Mouse (Mus musculus): ENCODE results near the gene Clec2g.

DNA sequence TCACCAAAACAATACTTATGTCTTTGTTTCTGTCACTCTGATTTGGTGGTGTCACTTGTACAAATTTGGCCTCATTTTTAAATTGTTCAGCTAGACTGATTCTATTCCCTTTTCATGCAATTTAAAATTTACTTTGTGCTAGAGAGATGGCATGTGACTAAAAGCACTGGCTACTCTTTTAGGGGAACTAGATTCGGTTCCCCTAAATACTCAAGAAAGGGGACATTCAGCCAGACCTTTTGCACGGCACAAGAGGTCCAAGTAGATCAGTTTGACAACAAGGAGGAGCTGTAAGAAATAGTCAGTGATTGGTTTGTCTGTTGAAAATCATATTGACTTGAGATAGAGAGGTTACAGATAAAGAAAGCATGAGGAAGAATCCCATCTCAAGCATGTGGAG, 67.2 kb downstream of the Clec2g start:
- TF ChIP-seq CTCF (IDR thresholded peaks at IDR 0.05 in 2 of 3, conservative IDR thresholded peaks at IDR 0.05 in 1 of 3; ENCODE audit: control insufficient read depth in 1 of 3, insufficient read depth in 1 of 3, low read depth in 2 of 3, low read length in 3 of 3, poor library complexity in 1 of 3, severe bottlenecking in 1 of 3), result no peak
- TF ChIP-seq GATA1 (IDR thresholded peaks at IDR 0.05; ENCODE audit: low read depth, low read length), result no peak
- TF ChIP-seq SMC3 (IDR thresholded peaks at IDR 0.05; ENCODE audit: low read depth, low read length), result no peak
- TF ChIP-seq TAL1 (IDR thresholded peaks at IDR 0.05; ENCODE audit: low read length), result no peak
- TF ChIP-seq POLR2AphosphoS2 (IDR thresholded peaks at IDR 0.05; ENCODE audit: low read length), result no peak
- no peak for TF ChIP-seq NELFE (IDR thresholded peaks at IDR 0.05; ENCODE audit: low read depth, low read length)
- TF ChIP-seq CHD2 (IDR thresholded peaks at IDR 0.05; ENCODE audit: low read length), result no peak
- TF ChIP-seq GABPA (IDR thresholded peaks at IDR 0.05; ENCODE audit: low read depth, low read length), result no peak
- TF ChIP-seq MAZ (IDR thresholded peaks at IDR 0.05; ENCODE audit: low read depth, low read length), result no peak
- no peak for TF ChIP-seq POLR2A (IDR thresholded peaks at IDR 0.05; ENCODE audit: control insufficient read depth in 1 of 2, insufficient read depth in 1 of 2, low read depth in 1 of 2, low read length in 2 of 2, poor library complexity in 1 of 2)

All from MEL (cell line).